Mouse (Mus musculus): ENCODE results near the gene Nudt22. TPM values are rescaled to one million over a fixed set of nuclear protein-coding genes. Genes with fewer than 3 reads are reported as not detected.

Gene Nudt22
- total and polyA plus RNA-seq, 2 experiments: 14.4 to 30.9 TPM

- Histone ChIP-seq H3K27me3 (ENCODE audit: control insufficient read depth, insufficient read depth, low read length) (no peaks in the 10 kb centered on the region), H3K27ac (replicated peaks; ENCODE audit: insufficient read depth, low read depth, low read length) (no peak overlapping the region), H3K4me3 (ENCODE audit: insufficient read depth, low read depth, low read length) (no peak overlapping the region), H3K36me3 (ENCODE audit: control insufficient read depth, insufficient read depth, low read length) (no peaks in the 10 kb centered on the region), H3K79me2 (ENCODE audit: control insufficient read depth, insufficient read depth, low read length) (no peaks in the 10 kb centered on the region), H3K9ac (ENCODE audit: low read depth, low read length) (peak overlapping the region; percentile 46; the same call in 1 of the 2 replicates), H3K4me1 (ENCODE audit: control insufficient read depth, insufficient read depth, low read length) (peaks cover 11% of the 10 kb centered on the region)
- WGBS: 21% methylated on average over 9 of the region's 9 CpGs
- peak; percentile 57 for DNase-seq (ENCODE audit: extremely low read depth, low read depth, low spot score)
- TF ChIP-seq CTCF (IDR thresholded peaks at IDR 0.05; ENCODE audit: low read depth, low read length) (peak; percentile 65), POLR2A (IDR thresholded peaks at IDR 0.05; ENCODE audit: extremely low read depth, insufficient read depth, low read length) (no peak)
These were observed 41.9 kb downstream of the Nudt22 start for GRCm38 (mm10) chr19:6954046-6954445.

DNA sequence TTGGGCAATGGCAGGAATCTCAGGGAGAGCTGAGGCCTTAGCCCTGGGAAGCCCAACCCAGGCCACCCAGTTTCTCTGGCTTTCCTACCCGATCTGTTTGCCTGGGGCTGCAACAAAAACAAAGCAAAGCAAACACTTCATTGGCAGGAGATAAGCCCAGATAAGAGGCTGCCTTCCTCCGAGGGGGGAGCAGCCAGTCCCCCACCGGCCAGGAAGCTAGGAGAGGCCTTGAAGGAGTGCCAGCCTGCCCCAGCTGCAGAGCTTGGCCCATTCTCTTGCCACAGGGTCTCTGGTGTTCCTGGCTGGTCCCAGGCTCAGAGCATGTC lies 43.2 kb downstream of the Nudt22 start:
- no peaks in the 10 kb centered on the region for H3K79me2 ChIP-seq (ENCODE audit: control insufficient read depth, insufficient read depth, low read length)
- DNase-seq (ENCODE audit: extremely low read depth, low read depth, low spot score): peak; percentile 77
- H3K4me1 ChIP-seq (ENCODE audit: control insufficient read depth, insufficient read depth, low read length): peaks cover 11% of the 10 kb centered on the region
- H3K9ac ChIP-seq (ENCODE audit: low read depth, low read length): peak overlapping the region; percentile 82
- TF ChIP-seq CTCF (IDR thresholded peaks at IDR 0.05; ENCODE audit: low read depth, low read length) (no peak), POLR2A (IDR thresholded peaks at IDR 0.05; ENCODE audit: extremely low read depth, insufficient read depth, low read length) (0 out of 2 replicates have a peak, but pooled peaks have one; percentile 42)
- peak overlapping the region; percentile 98 for H3K27ac ChIP-seq (replicated peaks; ENCODE audit: insufficient read depth, low read depth, low read length)
- H3K4me3 ChIP-seq (ENCODE audit: insufficient read depth, low read depth, low read length): peak overlapping the region; percentile 67
- no peaks in the 10 kb centered on the region for H3K27me3 ChIP-seq (ENCODE audit: control insufficient read depth, insufficient read depth, low read length)
- 10% methylated on average over 3 of the region's 3 CpGs for WGBS
- H3K36me3 ChIP-seq (ENCODE audit: control insufficient read depth, insufficient read depth, low read length): no peaks in the 10 kb centered on the region

DNA sequence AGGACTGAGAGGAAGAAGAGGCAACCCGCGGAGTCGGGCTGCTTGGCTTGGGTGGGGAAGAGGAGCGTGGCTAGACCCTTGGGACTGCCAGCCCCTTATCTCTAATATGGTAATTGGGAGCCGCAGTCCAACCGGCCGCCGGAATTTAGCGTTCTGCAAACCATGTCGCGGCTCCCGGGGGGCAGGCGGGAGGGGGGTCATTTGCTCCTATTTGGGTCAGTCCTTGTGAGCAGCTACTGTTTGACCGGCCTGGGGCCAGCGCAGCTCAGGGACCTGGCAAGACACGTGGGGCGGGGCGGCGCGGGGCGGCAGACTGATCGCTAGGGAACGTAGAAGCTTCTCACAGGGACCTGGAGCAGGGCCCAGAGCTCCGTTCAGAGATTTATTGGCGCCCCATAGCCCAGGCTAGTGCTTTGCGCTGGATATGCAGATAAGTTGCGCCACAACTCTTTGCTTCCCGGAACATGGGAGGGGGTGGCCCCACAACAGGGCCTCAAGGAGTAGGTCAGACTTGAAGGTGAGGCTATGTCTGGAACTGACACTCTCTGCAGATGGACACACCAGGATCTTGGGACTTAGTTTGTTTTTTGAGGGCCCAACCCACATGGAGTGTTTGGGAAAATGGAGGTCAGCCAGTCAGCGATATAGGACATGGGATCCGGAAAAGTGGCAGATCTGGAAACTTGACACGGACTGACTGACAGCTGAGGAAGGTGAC lies 43.8 kb downstream of the Nudt22 start:
- Histone ChIP-seq H3K9ac (ENCODE audit: low read depth, low read length) (peak overlapping the region; percentile 82), H3K36me3 (ENCODE audit: control insufficient read depth, insufficient read depth, low read length) (no peaks in the 10 kb centered on the region), H3K27ac (replicated peaks; ENCODE audit: insufficient read depth, low read depth, low read length) (peak overlapping the region; percentile 98), H3K79me2 (ENCODE audit: control insufficient read depth, insufficient read depth, low read length) (no peaks in the 10 kb centered on the region), H3K4me1 (ENCODE audit: control insufficient read depth, insufficient read depth, low read length) (peaks cover 11% of the 10 kb centered on the region), H3K27me3 (ENCODE audit: control insufficient read depth, insufficient read depth, low read length) (no peaks in the 10 kb centered on the region), H3K4me3 (ENCODE audit: insufficient read depth, low read depth, low read length) (peak overlapping the region; percentile 67)
- under 1% methylated on average over 31 of the region's 31 CpGs for WGBS
- DNase-seq (ENCODE audit: extremely low read depth, low read depth, low spot score): peak; percentile 88
- no peak for TF ChIP-seq CTCF (IDR thresholded peaks at IDR 0.05; ENCODE audit: low read depth, low read length)
- 0 out of 2 replicates have a peak, but pooled peaks have one; percentile 40 for TF ChIP-seq POLR2A (IDR thresholded peaks at IDR 0.05; ENCODE audit: extremely low read depth, insufficient read depth, low read length)

DNA sequence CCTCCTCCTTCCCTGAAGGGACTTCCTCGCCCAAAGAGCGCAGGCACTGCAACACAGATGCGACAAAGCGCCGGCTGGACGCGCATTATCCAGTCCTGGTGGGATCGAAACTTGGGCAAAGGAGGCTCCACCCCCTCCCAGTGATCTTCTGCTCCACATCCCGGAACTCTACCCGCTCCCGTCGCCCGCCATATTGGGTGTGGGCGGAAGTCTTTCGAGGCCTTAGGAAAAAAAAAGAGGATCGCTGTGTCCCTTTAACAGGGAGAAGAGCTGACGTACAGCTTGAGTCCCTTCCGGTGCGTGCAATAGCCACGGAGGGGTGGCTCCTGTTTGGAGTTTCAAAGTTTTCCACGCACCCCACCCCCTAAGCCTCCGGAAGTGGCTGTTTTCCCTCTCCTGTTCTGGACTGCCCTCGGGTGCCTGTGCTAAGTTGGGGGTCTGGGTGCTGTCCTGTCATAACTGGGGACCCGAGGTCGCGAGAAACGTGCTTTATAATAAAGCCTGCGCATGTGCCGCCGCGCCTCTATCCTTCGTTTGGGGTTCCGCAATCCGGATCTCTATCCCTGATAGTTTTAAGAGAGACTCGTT lies 44.4 kb downstream of the Nudt22 start:
- WGBS: under 1% methylated on average over 35 of the region's 35 CpGs

DNA sequence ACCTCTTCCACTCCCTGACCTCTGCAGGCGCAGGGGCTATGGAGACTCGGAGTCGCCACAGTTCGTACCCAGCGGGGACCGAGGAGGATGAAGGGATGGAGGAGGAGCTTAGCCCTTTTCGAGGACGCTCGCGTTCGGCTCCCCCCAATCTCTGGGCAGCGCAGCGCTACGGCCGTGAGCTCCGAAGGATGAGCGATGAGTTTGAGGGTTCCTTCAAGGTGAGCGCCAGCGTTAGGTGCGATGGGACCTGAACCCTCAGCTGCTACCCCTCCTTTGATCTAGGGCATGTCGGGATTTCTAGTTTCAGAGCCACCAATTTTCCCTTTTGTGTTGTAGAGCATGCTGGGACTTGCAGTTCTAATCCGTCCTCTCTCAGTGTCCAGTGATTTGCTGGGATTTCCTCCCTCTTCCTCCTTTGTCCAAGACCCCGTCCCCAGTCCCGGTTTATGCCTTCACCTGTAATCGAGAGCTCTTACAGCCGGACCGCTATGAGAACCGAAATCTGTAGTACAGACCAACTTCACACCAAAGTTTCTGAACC lies 45.2 kb downstream of the Nudt22 start:
- H3K9ac ChIP-seq (ENCODE audit: low read depth, low read length): peak overlapping the region; percentile 74
- no peaks in the 10 kb centered on the region for H3K79me2 ChIP-seq (ENCODE audit: control insufficient read depth, insufficient read depth, low read length)
- peak overlapping the region; percentile 77 for H3K27ac ChIP-seq (replicated peaks; ENCODE audit: insufficient read depth, low read depth, low read length)
- no peaks in the 10 kb centered on the region for H3K27me3 ChIP-seq (ENCODE audit: control insufficient read depth, insufficient read depth, low read length)
- TF ChIP-seq POLR2A (IDR thresholded peaks at IDR 0.05; ENCODE audit: extremely low read depth, insufficient read depth, low read length) (0 out of 2 replicates have a peak, but pooled peaks have one; percentile 46), CTCF (IDR thresholded peaks at IDR 0.05; ENCODE audit: low read depth, low read length) (no peak)
- under 1% methylated on average over 28 of the region's 28 CpGs for WGBS
- H3K36me3 ChIP-seq (ENCODE audit: control insufficient read depth, insufficient read depth, low read length): no peaks in the 10 kb centered on the region
- H3K4me1 ChIP-seq (ENCODE audit: control insufficient read depth, insufficient read depth, low read length): peaks cover 11% of the 10 kb centered on the region
- DNase-seq (ENCODE audit: extremely low read depth, low read depth, low spot score): peak; percentile 72
- H3K4me3 ChIP-seq (ENCODE audit: insufficient read depth, low read depth, low read length): peak overlapping the region; percentile 72

More for the DNA sequence above, 44.4 kb downstream of the Nudt22 start:
- TF ChIP-seq POLR2A (IDR thresholded peaks at IDR 0.05; ENCODE audit: extremely low read depth, insufficient read depth, low read length) (peak; percentile 59), CTCF (IDR thresholded peaks at IDR 0.05; ENCODE audit: low read depth, low read length) (no peak)
- H3K79me2 ChIP-seq (ENCODE audit: control insufficient read depth, insufficient read depth, low read length): no peaks in the 10 kb centered on the region
- H3K9ac ChIP-seq (ENCODE audit: low read depth, low read length): peak overlapping the region; percentile 82
- H3K27ac ChIP-seq (replicated peaks; ENCODE audit: insufficient read depth, low read depth, low read length): peak overlapping the region; percentile 98
- peak overlapping the region; percentile 72 for H3K4me3 ChIP-seq (ENCODE audit: insufficient read depth, low read depth, low read length)
- H3K27me3 ChIP-seq (ENCODE audit: control insufficient read depth, insufficient read depth, low read length): no peaks in the 10 kb centered on the region
- H3K36me3 ChIP-seq (ENCODE audit: control insufficient read depth, insufficient read depth, low read length): no peaks in the 10 kb centered on the region
- peaks cover 11% of the 10 kb centered on the region for H3K4me1 ChIP-seq (ENCODE audit: control insufficient read depth, insufficient read depth, low read length)
- DNase-seq (ENCODE audit: extremely low read depth, low read depth, low spot score): peak; percentile 96

All from liver, adult 2 months (tissue).